Mouse (Mus musculus): ENCODE results near the gene Rnf145.
"Not testable (repeated sequence)": the region's sequence is repeated elsewhere in the genome, so short reads cannot be mapped to it uniquely, and the experiment has no call there.

GRCm38 (mm10) chr11:44570336-44570735, 51.6 kb downstream of the Rnf145 start:
- not testable (repeated sequence) for TF ChIP-seq CTCF (IDR thresholded peaks at IDR 0.05; ENCODE audit: low read depth); EP300 (optimal IDR thresholded peaks at IDR 0.05)
